ENCODE assay signal across 24 mouse cellular contexts in the genomic region with DNA sequence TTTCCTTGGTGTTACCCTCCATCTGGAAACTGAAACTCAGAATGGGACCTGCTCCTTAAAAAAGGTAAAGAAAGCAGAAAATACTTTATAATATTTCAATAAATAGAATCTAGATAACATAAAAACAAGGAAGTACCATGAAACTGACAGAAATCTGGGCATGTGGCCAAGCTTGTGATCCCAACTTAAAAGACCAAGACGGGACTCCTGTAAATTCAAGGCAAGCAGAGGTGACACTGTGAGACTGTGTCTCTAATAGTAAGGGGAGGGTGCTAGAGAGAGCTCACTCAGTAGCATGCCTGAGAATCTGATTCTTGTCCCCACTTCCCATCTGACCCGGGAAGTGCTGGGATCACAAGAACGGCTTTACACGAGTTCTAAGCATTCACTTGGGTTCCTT. TPM values are rescaled to one million over a fixed set of nuclear protein-coding genes. Genes with fewer than 3 reads are reported as not detected.
A peak's percentile ranks its signal among the peaks of the same experiment; 100 is the strongest.
DNase-seq lines count a peak whose midpoint lies in the region; ATAC-seq and TF ChIP-seq lines count a peak whose summit lies in the region.
"Had no signal": no experiment of that assay in that cellular context is flagged by ENCODE, and none has a peak within 500 bp of the region (broad histone marks: within the 10 kb centered on the region; RNA-seq: fewer than 3 reads in every experiment).

No protein-coding gene starts in this region.

- no peak overlapping the region for H3K9ac ChIP-seq in forebrain, embryonic 14.5 days (ENCODE audit: low read length)
- no peak overlapping the region for H3K9ac ChIP-seq in forebrain, embryonic 12.5 days
- no peak overlapping the region for H3K9ac ChIP-seq in MEL (ENCODE audit: control insufficient read depth, low read depth, low read length, poor library complexity, severe bottlenecking)
- no peak overlapping the region for H3K9ac ChIP-seq in hindbrain, embryonic 13.5 days
- H3K9ac ChIP-seq: limb, embryonic 12.5 days; liver, postnatal 0 days; neural tube, embryonic 15.5 days had no signal

- 0 out of 4 replicates have a peak, but pooled peaks of 1 of the 2 experiments have one; percentile 16 for TF ChIP-seq EP300 in MEL (IDR thresholded peaks at IDR 0.05; ENCODE audit: low read depth in 1 of 2, low read length in 2 of 2)

- TF ChIP-seq POLR2A in MEL (IDR thresholded peaks at IDR 0.05; ENCODE audit: control insufficient read depth in 1 of 2, insufficient read depth in 1 of 2, low read depth in 1 of 2, low read length in 2 of 2, poor library complexity in 1 of 2), result no peak

- ATAC-seq in forebrain, embryonic 14.5 days, result no peak
- ATAC-seq in forebrain, embryonic 12.5 days (ENCODE audit: low FRiP score), result no peak
- ATAC-seq in hindbrain, embryonic 13.5 days (ENCODE audit: low FRiP score), result no peak
- ATAC-seq: hindbrain, postnatal 0 days; intestine, embryonic 16.5 days; liver, postnatal 0 days had no signal

- H3K27me3 ChIP-seq in forebrain, embryonic 14.5 days (replicated peaks; ENCODE audit: control insufficient read depth, insufficient read depth, low read length), result no peaks in the 10 kb centered on the region
- H3K27me3 ChIP-seq in forebrain, embryonic 12.5 days, result no peaks in the 10 kb centered on the region
- no peaks in the 10 kb centered on the region for H3K27me3 ChIP-seq in MEL (ENCODE audit: control insufficient read depth in 1 of 2, insufficient read depth in 2 of 2, low read length in 2 of 2)
- H3K27me3 ChIP-seq in hindbrain, embryonic 13.5 days, result no peaks in the 10 kb centered on the region
- H3K27me3 ChIP-seq: limb, embryonic 12.5 days; neural tube, embryonic 15.5 days had no signal

- DNase-seq in forebrain, embryonic 14.5 days (ENCODE audit: low spot score), result peak; percentile 5
- peak; percentile 49 for DNase-seq in kidney, postnatal 10 days
- DNase-seq in kidney, adult 8-10 months, result no peak
- DNase-seq in MEL (ENCODE audit: low read depth, low spot score), result peak; percentile 79
- peak; percentile 25 for DNase-seq in adrenal gland, postnatal 25 days
- no peak for DNase-seq in thymus, postnatal 36 days
- DNase-seq: cerebellum, adult 11 months; cerebellum, adult 9-11 months; liver, postnatal 0 days; lung, postnatal 10 days; right cerebral cortex, adult 18-20 months; right cerebral cortex, postnatal 4 days; thymus, adult 2 months had no signal

- no peak for TF ChIP-seq CTCF in MEL (IDR thresholded peaks at IDR 0.05 in 2 of 3, conservative IDR thresholded peaks at IDR 0.05 in 1 of 3; ENCODE audit: control insufficient read depth in 1 of 3, insufficient read depth in 1 of 3, low read depth in 2 of 3, low read length in 3 of 3, poor library complexity in 1 of 3, severe bottlenecking in 1 of 3)

- H3K9me3 ChIP-seq in forebrain, embryonic 14.5 days (replicated peaks; ENCODE audit: control insufficient read depth, low read length), result no peaks in the 10 kb centered on the region
- H3K9me3 ChIP-seq in forebrain, embryonic 12.5 days, result no peaks in the 10 kb centered on the region
- H3K9me3 ChIP-seq in MEL (replicated peaks; ENCODE audit: insufficient read depth, low read length), result no peaks in the 10 kb centered on the region
- no peaks in the 10 kb centered on the region for H3K9me3 ChIP-seq in hindbrain, embryonic 13.5 days
- H3K9me3 ChIP-seq: hindbrain, embryonic 10.5 days; neural tube, embryonic 15.5 days had no signal

- 74% methylated on average over 4 of the region's 4 CpGs for whole genome bisulfite sequencing in forebrain, embryonic 14.5 days
- WGBS in forebrain, embryonic 12.5 days, result 83% methylated on average over 4 of the region's 4 CpGs
- 84% methylated on average over 4 of the region's 4 CpGs for WGBS in hindbrain, embryonic 13.5 days

- no peak overlapping the region for H3K4me2 ChIP-seq in forebrain, embryonic 14.5 days (ENCODE audit: low read length)
- no peak overlapping the region for H3K4me2 ChIP-seq in forebrain, embryonic 12.5 days
- H3K4me2 ChIP-seq in hindbrain, embryonic 13.5 days, result no peak overlapping the region
- H3K4me2 ChIP-seq: heart, embryonic 11.5 days; limb, embryonic 12.5 days; liver, embryonic 11.5 days; midbrain, embryonic 11.5 days; neural tube, embryonic 15.5 days had no signal

- H3K4me1 ChIP-seq in forebrain, embryonic 14.5 days (ENCODE audit: control insufficient read depth, insufficient read depth, low read length), result no peaks in the 10 kb centered on the region
- H3K4me1 ChIP-seq in forebrain, embryonic 12.5 days, result no peaks in the 10 kb centered on the region; the same call in 1 of the 2 replicates
- peaks cover 0 to 4% of the 10 kb centered on the region in 2 experiments; a peak in 3 of 4 replicates for H3K4me1 ChIP-seq in MEL (ENCODE audit: control insufficient read depth in 1 of 2, insufficient read depth in 2 of 2, low read length in 2 of 2)
- no peaks in the 10 kb centered on the region for H3K4me1 ChIP-seq in hindbrain, embryonic 13.5 days (replicated peaks)
- H3K4me1 ChIP-seq: forebrain, embryonic 10.5 days; hindbrain, embryonic 10.5 days; limb, embryonic 12.5 days; neural tube, embryonic 15.5 days had no signal

- no peak overlapping the region for H3K4me3 ChIP-seq in forebrain, embryonic 14.5 days (ENCODE audit: low read depth, low read length)
- H3K4me3 ChIP-seq in forebrain, embryonic 12.5 days (replicated peaks), result no peak overlapping the region
- H3K4me3 ChIP-seq in MEL (ENCODE audit: control insufficient read depth in 1 of 2, insufficient read depth in 1 of 2, low read depth in 2 of 2, low read length in 2 of 2), result no peak overlapping the region
- no peak overlapping the region for H3K4me3 ChIP-seq in hindbrain, embryonic 13.5 days
- H3K4me3 ChIP-seq: forebrain, embryonic 10.5 days; hindbrain, embryonic 10.5 days; limb, embryonic 12.5 days; neural tube, embryonic 15.5 days had no signal

- no peaks in the 10 kb centered on the region for H3K79me2 ChIP-seq in MEL (ENCODE audit: control insufficient read depth, insufficient read depth, low read length, poor library complexity)

- TF ChIP-seq RAD21 in MEL (IDR thresholded peaks at IDR 0.05; ENCODE audit: low read depth, low read length), result no peak

- H3K36me3 ChIP-seq in forebrain, embryonic 14.5 days (ENCODE audit: control insufficient read depth, insufficient read depth, low read length), result no peaks in the 10 kb centered on the region
- H3K36me3 ChIP-seq in forebrain, embryonic 12.5 days (replicated peaks), result peaks cover 7% of the 10 kb centered on the region; the same call in 1 of the 2 replicates
- peaks cover 0 to 7% of the 10 kb centered on the region in 2 experiments; a peak in 2 of 4 replicates for H3K36me3 ChIP-seq in MEL (ENCODE audit: control insufficient read depth in 1 of 2, insufficient read depth in 2 of 2, low read length in 2 of 2)
- peaks cover 28% of the 10 kb centered on the region for H3K36me3 ChIP-seq in hindbrain, embryonic 13.5 days

- H3K27ac ChIP-seq in forebrain, embryonic 14.5 days (ENCODE audit: low read depth, low read length), result no peak overlapping the region
- no peak overlapping the region for H3K27ac ChIP-seq in forebrain, embryonic 12.5 days
- no peak overlapping the region for H3K27ac ChIP-seq in MEL (ENCODE audit: control insufficient read depth, low read depth, low read length)
- no peak overlapping the region for H3K27ac ChIP-seq in hindbrain, embryonic 13.5 days
- H3K27ac ChIP-seq: forebrain, embryonic 10.5 days; hindbrain, embryonic 10.5 days; hindbrain, postnatal 0 days; limb, embryonic 12.5 days; neural tube, embryonic 15.5 days had no signal

TF ChIP-seq in MEL, 35 proteins besides CTCF, POLR2A, EP300 and RAD21:
- peak; percentile 82 for TF ChIP-seq RCOR1 (IDR thresholded peaks at IDR 0.05; ENCODE audit: low read depth, low read length)
- no peak for TF ChIP-seq NRF1 (IDR thresholded peaks at IDR 0.05; ENCODE audit: insufficient read depth, low read depth, low read length, poor library complexity, severe bottlenecking)
TF ChIP-seq in MEL: peak in this region for 1.

RNA-seq across cellular contexts. Expression of a gene that starts 13.0 kb away (rescaled TPM):
- polyA plus RNA-seq in forebrain, embryonic 14.5 days (2014; fragmentation: Nextera tagmentation; extraction: Ambion mirVana), result 11.1 and 11.6 TPM in 2 replicates
- 15.5 and 16.9 TPM in 2 replicates for polyA plus RNA-seq in forebrain, embryonic 12.5 days (2016; fragmentation: Nextera tagmentation; extraction: Ambion mirVana)
- 9.4 and 11.6 TPM in 2 replicates for total RNA-seq in MEL (2012; rRNA removed)
- 10 to 100 TPM in 1 of 2 experiments, not detected in 1; 11.8 TPM for polyA plus RNA-seq in MEL (2012; ENCODE audit: insufficient read depth in 1 of 2, insufficient read length in 2 of 2, low read depth in 1 of 2, low replicate concordance in 2 of 2, missing spikeins in 1 of 2)
- total RNA-seq in adrenal gland, postnatal 25 days (2021), result 28.1 and 30.2 TPM in 2 replicates
- 22.6 and 23.1 TPM in 2 replicates for polyA plus RNA-seq in hindbrain, embryonic 13.5 days (2015; fragmentation: Nextera tagmentation; extraction: Ambion mirVana)

RNA-seq across cellular contexts. Expression of a gene that starts 13.3 kb away (rescaled TPM):
- 49.6 and 51.0 TPM in 2 replicates for polyA plus RNA-seq in forebrain, embryonic 14.5 days (2014; fragmentation: Nextera tagmentation; extraction: Ambion mirVana)
- 59.7 and 67.8 TPM in 2 replicates for polyA plus RNA-seq in forebrain, embryonic 12.5 days (2016; fragmentation: Nextera tagmentation; extraction: Ambion mirVana)
- total RNA-seq in MEL (2012; rRNA removed), result 25.0 and 30.9 TPM in 2 replicates
- polyA plus RNA-seq in MEL (2012; ENCODE audit: insufficient read depth in 1 of 2, insufficient read length in 2 of 2, low read depth in 1 of 2, low replicate concordance in 2 of 2, missing spikeins in 1 of 2), result 100 to 1,000 TPM in 1 of 2 experiments, 10 to 100 TPM in 1; 73.1 to 286 TPM
- 87.2 and 88.9 TPM in 2 replicates for total RNA-seq in adrenal gland, postnatal 25 days (2021)
- polyA plus RNA-seq in hindbrain, embryonic 13.5 days (2015; fragmentation: Nextera tagmentation; extraction: Ambion mirVana), result 60.9 and 62.1 TPM in 2 replicates

RNA-seq across cellular contexts. Expression of a gene that starts 59.0 kb away (rescaled TPM):
- polyA plus RNA-seq in forebrain, embryonic 14.5 days (2014; fragmentation: Nextera tagmentation; extraction: Ambion mirVana), result 79.4 and 107 TPM in 2 replicates
- polyA plus RNA-seq in forebrain, embryonic 12.5 days (2016; fragmentation: Nextera tagmentation; extraction: Ambion mirVana), result 101 and 117 TPM in 2 replicates
- 14.9 and 16.2 TPM in 2 replicates for total RNA-seq in MEL (2012; rRNA removed)
- 100 to 1,000 TPM in 1 of 2 experiments, 10 to 100 TPM in 1; 34.6 to 146 TPM for polyA plus RNA-seq in MEL (2012; ENCODE audit: insufficient read depth in 1 of 2, insufficient read length in 2 of 2, low read depth in 1 of 2, low replicate concordance in 2 of 2, missing spikeins in 1 of 2)
- 30.2 and 33.7 TPM in 2 replicates for total RNA-seq in adrenal gland, postnatal 25 days (2021)
- polyA plus RNA-seq in hindbrain, embryonic 13.5 days (2015; fragmentation: Nextera tagmentation; extraction: Ambion mirVana), result 79.1 and 86.2 TPM in 2 replicates

Comparison
In these comparisons a context has a peak if more than half of its experiments do, and no peak if none do; other contexts are left out.
1. DNase-seq: peak in forebrain, embryonic 14.5 days (single experiment), kidney, postnatal 10 days (single experiment), MEL (single experiment) and adrenal gland, postnatal 25 days (single experiment); none in kidney, adult 8-10 months (0 of 2) and thymus, postnatal 36 days (0 of 2).